Mouse (Mus musculus) testis, adult 2 months (tissue): ENCODE measurements around the gene Crtc1.

Experiments
- CTCF ChIP-seq: fragments of 200-500 bp; IDR thresholded peaks from 2 replicates; pipeline ENCODE4 v1.5.1; 2012; ENCODE audit warnings: low read depth, mild to moderate bottlenecking, inconsistent platforms, low read length, moderate library complexity; ENCODE audit not compliant: control insufficient read depth, insufficient read depth, insufficient replicate concordance
- POLR2A ChIP-seq: fragments of 200-500 bp; IDR thresholded peaks from 2 replicates; pipeline ENCODE4 v1.6.1; 2012; ENCODE audit warnings: low read depth, mild to moderate bottlenecking, inconsistent platforms, low read length, moderate library complexity; ENCODE audit not compliant: control insufficient read depth

- TF ChIP-seq CTCF = no peak
- no peak for TF ChIP-seq POLR2A
Measured at GRCm38 (mm10) chr8:70343696-70344095, 95.7 kb downstream of the Crtc1 start.
